Mouse (Mus musculus): ENCODE results near the gene Hspa14.
A peak's percentile ranks its signal among the peaks of the same experiment; 100 is the strongest.

The Hspa14 gene

DNA sequence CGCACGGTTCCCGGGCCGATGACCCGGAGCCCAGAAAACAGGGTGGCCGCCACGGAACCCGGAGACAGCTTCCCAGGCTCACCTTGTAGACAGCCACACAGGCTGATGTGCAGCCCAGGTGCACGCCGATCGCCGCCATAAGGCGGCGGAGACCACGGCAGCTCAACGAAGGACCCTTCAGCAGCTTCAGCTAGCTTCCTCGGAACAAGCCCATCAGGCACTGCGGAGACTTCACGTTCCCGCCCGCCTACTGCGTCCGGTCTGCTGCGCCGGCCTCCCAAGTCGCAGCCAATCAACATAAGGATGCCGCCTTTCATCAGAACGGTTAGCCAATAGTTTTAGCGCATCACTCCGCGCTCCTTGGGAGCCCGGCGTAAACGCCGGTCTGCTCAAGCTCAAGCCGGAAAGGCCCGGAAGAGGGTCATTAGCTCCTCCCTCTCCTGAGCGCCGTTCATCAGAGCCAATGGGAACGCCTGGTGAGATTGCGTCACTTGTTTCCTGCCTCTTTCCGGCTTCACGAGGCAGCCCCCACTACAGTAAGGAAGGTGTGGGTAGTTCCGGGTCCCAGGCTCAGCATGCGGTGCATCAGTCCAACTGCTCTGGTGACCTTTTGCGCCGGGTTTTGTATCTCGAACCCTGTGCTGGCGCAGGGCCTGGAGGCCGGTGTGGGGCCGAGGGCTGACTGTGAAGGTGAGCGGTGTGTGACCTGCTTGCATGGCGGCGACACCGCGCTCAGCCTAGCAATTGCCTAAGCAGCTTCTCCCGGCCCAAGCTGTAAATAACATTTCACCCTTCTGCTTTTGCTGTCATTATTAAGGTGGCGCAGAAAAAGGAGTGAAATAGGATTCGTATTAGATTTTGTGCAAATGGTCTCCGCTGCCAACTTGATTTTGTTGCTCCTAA lies at the start of gene Hspa14, which contains the start of the genes Gm45902 and Cdnf:
TSS of gene Hspa14 (minus strand) at position 263 of the 903 bp plus-strand sequence.
TSS of gene Gm45902 (minus strand) at position 239 of the 903 bp plus-strand sequence.
TSS of gene Cdnf (plus strand) at position 479 of the 903 bp plus-strand sequence.
- peak; percentile 99 for DNase-seq

DNA sequence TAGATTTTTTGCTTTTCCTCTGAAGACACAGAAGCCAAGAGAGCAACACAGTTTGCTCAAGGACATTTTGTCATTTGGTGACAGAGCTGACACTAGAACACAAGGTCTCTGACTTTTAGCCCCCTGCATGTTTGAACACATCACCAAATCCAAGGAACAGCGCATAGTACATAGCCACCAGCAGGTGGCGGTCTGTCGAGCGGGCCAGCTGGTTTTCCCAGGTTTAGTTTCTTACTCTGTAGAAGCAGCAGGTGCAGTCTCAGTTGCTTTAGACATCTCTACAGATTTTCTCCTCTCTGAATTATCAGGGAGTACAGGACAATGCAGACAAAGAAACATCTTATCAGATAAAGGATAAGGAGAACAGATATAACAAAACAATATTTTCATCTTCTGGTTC lies 34.0 kb upstream of the Hspa14 start:
- DNase-seq: peak; percentile 76

DNA sequence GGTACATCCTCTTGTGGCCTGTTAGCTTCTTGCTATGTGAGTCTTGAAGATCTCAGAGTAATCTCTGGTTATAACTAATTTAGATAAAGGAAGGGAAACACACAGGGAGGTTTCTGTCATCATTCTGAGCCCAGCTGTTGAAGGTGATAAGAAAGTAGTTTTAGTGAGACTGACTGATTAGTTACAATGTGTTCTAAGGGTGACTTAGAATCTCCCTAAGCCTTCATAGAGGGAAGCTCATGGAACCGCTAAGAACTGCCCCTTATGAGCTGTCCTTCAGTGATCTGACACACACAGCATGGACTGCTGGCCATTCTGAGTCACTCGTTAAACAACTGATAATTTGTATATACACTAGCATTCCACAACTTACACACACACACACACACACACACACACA lies 33.4 kb upstream of the Hspa14 start:
- DNase-seq: no peak

DNA sequence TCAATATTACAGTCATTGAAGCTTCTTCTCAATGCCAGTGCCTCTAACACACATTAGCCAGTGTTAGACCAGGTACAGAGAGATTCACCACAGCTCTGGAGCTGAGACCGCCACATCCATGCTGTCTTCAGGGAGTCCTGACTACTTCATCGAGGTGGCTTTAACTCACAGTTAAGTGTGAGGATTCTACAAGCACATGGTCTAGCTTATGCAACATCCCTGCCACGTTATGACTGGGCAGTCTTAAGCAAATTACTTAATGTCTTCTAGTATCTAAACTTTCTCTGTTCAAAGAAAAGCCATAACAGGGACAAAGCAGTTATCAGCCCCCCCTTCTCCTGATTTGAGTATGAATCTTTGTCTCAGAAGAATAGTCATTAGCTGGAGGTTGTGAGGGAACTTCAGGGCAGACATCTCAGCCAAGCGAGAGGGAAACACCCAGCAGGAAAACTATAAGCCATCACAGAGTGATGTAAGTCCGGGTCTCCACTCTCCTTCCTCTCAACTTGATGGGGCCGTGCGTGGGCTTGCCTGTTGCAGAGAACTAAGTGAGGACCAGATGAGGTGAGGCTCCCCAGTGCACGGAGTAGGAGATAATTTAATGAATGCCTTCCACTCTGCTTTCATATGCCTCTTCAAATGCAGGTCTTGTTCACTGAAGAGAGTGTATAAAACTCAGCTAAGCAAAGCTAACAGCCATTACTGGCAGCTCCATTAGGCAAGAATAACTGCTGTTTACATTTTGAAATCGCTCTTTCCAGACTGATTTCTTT lies 28.9 kb upstream of the Hspa14 start:
- DNase-seq: no peak

DNA sequence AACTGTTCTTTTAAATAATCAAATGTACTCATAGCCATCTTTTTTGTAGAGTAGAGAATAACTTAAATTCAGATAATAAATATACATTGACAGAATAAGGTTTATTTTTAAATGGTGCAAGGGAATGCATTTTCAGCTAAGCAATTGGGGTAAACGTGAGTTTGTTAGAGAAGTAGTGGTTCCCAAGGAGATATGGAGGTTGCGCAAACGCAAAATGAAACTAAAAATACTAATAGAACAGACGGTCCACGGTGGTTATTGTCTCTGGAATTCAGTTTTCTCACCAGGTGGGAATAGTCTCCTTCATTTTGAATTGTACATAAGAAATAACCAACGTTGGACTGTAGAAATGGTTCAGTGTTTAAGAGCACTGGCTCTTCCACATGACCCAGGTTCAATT lies 13.7 kb upstream of the Hspa14 start:
- DNase-seq: no peak

DNA sequence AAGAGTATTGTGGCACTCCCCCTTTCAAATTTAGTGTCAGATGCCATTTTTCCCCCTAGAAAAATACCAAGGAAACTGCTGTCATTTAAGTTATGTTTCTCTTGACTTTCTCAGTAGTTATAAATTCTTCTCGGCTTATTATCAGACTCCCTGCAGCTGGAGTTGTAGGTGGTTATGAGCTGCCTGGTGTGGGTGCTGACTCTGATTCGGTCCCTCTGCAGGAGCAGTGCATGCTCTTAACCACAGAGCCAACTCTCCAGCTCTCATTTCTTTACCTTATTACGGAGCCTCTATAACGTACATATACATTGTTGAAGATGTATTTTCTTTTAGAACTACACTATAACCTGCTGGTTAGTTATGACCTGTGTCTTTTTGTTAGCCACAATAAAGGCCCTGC lies 9.9 kb upstream of the Hspa14 start:
- no peak for DNase-seq

DNA sequence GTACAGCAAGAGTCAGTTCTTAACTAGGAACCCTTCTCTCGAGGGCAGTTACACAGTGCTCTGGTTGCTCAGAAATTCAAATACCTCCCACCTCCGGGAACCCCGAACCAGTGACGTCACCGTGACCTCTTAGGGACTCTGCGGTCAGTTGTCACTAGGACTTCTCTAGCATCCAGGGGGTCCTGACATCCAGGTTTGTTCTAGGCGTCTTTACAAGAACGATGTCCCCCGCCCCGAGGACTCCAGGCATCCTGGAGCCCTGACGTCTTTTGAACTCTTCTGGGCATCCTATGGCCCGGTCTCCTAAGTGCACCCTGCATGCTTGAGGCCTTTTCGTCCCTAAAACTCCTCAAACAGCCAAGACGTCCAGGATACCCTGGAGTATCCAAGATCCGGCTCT lies 538 bp downstream of the Hspa14 start:
- DNase-seq: peak; percentile 72

DNA sequence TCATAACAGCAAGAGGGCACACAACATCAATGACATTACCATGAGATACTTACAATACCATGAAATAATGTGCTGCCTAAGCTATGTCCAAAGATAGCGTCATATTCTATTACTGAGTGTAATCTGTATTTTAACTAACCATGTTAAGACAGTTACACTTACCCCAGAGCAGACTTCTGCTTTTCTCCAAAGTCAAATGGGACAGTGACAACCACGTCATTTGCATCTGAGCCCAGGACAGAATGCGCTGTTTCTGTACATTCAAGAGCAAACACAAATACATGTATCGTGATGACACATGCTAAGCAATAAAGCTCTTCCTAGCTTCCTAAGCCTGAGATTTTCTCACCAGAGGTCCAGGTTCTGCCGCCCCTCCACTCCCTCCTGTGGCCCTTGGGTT lies 11.7 kb downstream of the Hspa14 start:
- DNase-seq: no peak

DNA sequence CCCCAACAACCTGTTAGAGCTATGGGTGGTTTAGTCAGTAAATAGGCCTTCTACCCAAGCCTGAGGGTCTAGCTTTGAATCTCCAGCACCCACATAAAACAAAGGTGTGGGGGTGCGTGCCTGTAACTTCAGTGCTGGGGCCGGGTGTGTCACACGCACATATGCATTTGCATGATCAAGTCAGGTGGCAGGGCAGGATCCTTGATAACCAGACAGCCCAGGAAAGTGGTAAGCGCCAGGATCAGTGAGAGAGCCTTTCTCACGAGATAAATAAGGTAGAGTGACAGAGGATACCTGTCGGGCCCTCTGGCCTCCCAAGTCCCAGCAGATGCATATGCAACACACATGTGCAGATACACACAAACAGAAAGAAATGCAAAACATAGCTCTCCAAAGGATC lies 13.1 kb downstream of the Hspa14 start:
- DNase-seq: no peak

DNA sequence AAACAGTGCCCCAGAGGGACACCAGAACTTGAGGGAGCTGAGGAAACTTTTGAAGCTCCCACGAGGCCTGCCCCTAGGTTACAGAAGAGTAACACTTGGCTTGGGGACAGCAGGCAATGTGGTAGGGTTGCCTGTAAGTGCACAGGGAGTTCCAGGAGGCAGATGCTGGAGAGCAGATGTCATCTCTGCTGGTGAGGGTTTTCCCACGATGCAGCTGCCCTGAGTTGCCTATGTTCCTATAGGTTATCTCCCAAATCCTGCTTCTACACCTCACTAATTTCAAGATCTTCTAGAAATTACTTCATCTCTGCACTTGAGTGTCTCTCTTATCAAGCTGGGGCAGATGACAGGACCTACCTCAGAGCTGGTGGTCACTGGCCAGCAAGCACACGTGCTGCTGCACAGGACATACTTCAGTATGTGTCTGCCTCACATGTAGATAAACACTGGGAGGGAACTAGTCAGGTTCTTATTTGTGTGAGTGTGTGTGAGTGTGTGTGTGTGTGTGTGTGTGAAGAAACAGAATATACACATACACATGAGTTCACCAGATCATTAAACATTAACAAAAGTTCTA lies 18.7 kb downstream of the Hspa14 start:
- no peak for DNase-seq

DNA sequence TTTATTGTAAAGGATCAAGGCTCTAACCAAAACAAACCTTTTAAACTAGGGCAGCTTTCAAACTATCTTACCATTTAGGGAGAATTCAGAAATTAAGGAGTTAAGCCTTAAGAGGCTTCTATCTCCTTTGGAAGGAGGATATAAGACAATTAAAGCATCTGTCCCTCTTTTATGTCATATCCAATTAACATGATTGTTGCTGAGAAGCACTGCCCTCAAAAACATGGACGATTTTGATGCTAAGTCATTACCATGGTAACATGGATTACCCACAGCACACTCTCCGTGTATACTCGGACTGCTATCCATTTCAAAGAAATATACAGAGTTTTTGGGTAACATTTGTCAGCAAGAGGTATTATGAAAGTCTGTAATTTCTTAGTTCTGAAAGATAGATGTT lies 22.8 kb downstream of the Hspa14 start:
- no peak for DNase-seq

DNA sequence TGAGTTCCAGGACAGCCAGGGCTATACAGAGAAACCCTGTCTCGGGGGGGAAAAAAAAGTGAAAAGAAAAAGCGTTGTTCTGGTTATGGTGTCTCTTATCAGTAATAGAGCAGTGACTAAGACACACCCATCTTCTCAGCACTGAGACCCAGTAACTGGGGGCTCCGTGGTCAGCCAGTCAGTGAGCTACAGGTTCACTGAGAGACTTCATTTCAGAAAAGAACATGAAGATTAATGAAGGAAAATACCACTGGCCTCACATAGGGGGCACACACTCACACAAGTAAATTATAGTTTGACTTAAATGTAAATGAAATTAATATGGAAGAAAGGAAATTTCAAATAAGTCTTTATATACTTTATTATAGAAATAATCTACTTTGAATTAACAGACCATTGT lies 32.4 kb downstream of the Hspa14 start:
- no peak for DNase-seq

DNA sequence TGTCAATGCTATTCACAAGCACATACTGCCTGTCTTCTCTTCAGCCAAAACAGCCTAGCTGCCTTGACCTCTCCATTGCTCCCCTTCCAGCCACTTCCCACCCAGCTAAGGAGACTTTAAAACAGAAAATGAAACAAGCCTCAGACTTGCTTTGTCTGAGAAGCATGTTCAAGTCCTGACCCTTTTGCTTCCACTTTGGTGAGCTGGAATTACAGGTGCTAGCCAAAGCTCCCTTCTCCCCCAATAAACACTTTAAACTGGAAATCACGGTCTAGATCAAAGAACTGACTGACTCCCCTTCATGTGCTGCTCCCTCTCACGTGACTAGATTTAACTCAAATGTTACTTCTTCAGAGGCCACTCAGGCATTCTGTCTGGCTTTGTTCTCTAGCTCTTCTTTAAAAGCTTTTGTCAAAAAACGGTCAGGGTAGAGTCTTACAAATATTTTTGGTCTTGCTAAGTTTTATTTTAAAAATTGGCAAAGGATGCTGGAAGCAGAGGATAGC lies 36.8 kb downstream of the Hspa14 start:
- peak; percentile 22 for DNase-seq

DNA sequence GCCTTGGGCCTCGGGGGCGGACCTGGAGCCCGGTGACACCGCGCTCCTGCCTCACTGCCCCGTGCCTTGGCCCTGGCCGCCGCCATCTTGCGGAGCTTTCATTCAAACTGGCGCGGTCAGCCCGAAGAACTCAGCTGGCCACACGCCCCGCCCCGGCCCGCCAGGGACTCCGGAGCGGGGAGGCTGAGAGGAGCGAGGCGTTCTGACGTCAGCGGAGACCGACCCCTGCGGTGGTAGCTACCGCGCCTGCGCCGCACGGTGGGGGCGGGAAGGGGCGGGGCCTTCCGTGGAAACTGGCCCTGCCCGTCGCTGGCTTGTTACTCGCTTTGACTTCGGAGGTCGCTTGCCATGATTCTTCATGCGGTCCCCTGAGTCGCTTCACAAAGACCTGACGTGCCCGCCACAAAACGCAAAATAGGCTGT lies 37.7 kb downstream of the Hspa14 start, which contains the start of gene Suv39h2:
TSS of gene Suv39h2 (minus strand) at position 171 of the 423 bp plus-strand sequence.
- DNase-seq: peak; percentile 95

DNA sequence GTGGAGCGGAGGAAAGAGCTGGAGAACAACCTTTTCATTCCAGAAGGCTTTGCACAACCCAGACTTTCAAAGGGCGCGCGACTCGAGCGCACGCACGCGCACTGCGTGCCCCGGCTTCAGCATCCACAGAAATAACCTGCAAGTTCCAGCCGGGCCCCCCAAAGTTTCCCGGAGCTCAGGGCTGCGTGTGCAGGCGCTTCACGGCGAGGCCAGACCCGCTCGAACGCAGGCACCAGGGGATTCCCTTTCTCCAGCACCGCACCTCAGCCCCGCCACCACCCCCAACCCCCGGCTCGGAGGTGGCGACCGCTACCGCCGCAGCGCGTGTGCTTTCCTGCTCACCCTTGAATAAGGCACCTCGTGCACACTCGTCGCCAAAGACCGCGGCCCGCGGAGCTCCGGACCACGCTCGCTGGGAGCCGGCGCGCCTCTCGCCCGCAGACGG lies 38.2 kb downstream of the Hspa14 start:
- peak; percentile 70 for DNase-seq

DNA sequence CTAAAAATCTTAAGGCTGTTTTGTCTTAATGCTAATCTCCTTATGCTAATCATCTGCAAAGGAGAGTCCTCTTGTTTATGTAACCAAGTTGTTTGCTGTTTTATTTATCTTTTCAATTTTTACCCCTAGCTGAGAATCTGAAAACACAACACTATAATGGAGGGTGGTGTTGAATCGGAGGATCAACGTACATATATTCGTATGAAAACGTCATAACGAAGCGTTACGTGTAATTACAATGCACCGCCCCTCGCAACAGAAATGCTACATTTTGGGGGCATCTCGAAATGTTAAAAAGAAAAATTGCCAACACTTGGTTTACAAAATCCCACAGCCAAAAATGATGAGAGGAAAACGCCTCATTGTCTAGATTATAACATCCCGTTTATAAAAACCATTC lies 38.7 kb downstream of the Hspa14 start:
- no peak for DNase-seq

DNA sequence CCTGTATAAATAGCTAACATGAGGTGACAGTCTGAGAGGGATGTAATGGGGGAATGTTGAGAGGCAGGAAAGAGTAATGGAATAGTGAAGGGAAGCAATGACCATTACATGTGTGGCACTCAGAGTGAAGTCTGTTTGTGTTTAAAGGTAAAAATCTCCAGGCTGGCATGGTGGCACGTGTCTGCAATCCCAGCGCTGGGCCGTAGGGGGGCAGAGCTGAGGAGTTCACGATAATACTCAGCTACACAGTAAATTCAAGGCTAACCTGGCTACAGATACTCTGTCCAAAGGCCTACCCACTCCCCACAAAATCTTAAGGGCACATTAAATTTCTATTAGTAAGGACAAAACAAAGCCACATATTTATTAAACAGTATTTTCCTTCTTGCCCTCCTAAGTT lies 56.0 kb downstream of the Hspa14 start:
- no peak for DNase-seq

DNA sequence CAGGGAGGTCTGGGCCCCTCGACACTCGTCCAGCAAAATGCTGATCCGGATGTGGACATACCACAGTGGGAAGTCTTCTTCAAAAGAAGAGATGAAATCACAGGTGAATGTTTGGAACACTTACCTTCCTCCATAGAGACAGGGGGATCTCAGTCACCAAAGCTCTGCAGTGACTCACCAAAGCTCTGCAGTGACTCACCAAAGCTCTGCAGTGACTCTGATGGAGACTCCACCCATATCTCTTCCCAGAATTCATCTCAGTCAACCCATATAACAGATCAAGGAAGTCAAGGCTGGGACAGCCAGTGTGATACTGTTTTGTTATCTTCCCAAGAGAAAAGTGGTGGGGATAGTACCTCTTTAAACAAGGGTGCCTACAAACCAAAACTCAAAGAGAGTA lies 59.5 kb downstream of the Hspa14 start:
- DNase-seq: no peak

DNA sequence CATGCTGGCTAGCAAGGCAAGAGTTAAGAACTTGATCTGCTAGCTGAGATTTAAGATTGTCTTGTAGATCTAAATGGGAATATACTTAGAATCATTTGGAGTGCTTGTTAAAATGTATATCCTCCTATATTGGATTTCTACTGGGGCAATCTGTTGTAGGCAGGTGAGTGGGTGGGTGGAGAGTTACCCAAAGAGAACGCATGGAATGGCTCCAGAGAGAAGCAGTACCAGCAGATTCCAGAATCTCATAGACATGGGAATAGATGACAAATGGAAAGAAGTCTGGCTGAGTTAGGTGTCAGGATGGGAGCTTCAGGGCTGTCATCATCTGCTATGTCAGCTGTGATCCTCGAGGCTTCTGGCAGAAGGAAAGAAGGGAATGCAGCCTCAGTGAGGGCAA lies 63.2 kb downstream of the Hspa14 start:
- no peak for DNase-seq

DNA sequence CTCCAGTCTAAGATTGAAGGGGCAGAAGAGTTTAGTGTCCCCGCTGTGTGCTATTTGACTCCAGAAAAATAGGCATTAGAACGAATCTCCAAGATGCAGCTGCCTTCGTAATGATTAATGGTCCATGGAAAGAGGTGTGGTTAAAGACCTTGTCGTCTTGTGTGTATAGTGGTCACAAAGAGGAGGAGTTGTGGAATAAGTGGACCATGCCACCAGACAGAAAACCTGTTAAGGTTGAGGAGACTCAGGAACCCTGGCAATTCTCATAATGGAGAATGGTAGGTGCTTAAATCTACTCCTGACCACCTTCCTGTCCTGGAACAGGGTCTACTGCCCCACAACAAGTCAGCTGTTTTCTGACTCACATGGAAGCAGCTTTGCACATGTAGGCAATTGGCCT lies 66.6 kb downstream of the Hspa14 start:
- DNase-seq: no peak

DNA sequence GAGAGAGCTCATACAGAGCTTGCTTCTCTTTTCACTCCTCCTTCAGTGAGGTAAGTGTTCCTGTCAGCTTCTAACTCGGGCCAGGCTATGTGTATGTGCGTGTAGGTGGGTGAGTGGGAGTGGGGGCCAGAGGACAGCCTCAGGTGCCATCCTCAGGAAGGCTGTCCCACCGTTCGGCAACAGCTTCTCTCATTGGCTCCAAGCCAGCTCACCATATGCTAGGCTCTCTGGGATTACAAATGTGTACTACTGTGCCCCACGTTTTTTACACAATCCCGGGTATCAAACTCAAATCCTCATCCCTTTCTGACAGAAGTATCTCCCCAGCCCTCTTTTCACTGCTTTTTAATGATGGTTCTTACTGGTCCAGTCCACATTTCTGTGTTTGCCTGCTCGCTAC lies 68.4 kb downstream of the Hspa14 start:
- peak; percentile 27 for DNase-seq

Data from cerebellum, adult 9-10 months (tissue).